Mouse (Mus musculus): ENCODE data around the gene Chchd10. TPM values are rescaled to one million over a fixed set of nuclear protein-coding genes. Genes with fewer than 3 reads are reported as not detected.
"Not testable (repeated sequence)": the region's sequence is repeated elsewhere in the genome, so short reads cannot be mapped to it uniquely, and the experiment has no call there.

Gene Chchd10
- total RNA-seq (2021): 100 to 1,000 TPM; 185 to 218 TPM
- long read RNA-seq, transcript Chchd10-201 (4 exons, 939 nt): major isoform, 307 of 318 reads
- long read RNA-seq, partial matches to known transcripts: 7 of 318 reads
- long read RNA-seq, other reads (novel, unspliced or antisense): 2 of 318 reads

- DNase-seq (ENCODE audit: low spot score in 2 of 2): no peak
Observed at GRCm38 (mm10) chr10:75932891-75933290, at the start of gene Chchd10. Chchd10 (plus strand) TSS chr10:75933130.

GRCm38 (mm10) chr10:75883232-75883552 lies 49.7 kb upstream of the Chchd10 start:
- peak; percentile 82 for DNase-seq (ENCODE audit: low spot score in 2 of 2)

- no peak for DNase-seq (ENCODE audit: low spot score in 2 of 2)
Observed at GRCm38 (mm10) chr10:75884742-75885141, 48.2 kb upstream of the Chchd10 start.

GRCm38 (mm10) chr10:75887504-75887903 lies 45.4 kb upstream of the Chchd10 start:
- DNase-seq (ENCODE audit: low spot score in 2 of 2): not testable (repeated sequence)

GRCm38 (mm10) chr10:75889406-75890153 lies 43.4 kb upstream of the Chchd10 start:
- DNase-seq (ENCODE audit: low spot score in 2 of 2): no peak

- peak; percentile 93 to 95 for DNase-seq (ENCODE audit: low spot score in 2 of 2)
Observed at GRCm38 (mm10) chr10:75893089-75893750, 39.7 kb upstream of the Chchd10 start, which contains the start of gene Derl3. Derl3 (plus strand) TSS chr10:75893413.

GRCm38 (mm10) chr10:75894601-75895000 lies 38.3 kb upstream of the Chchd10 start:
- no peak for DNase-seq (ENCODE audit: low spot score in 2 of 2)

GRCm38 (mm10) chr10:75895730-75896129 lies 37.2 kb upstream of the Chchd10 start:
- no peak for DNase-seq (ENCODE audit: low spot score in 2 of 2)

GRCm38 (mm10) chr10:75896208-75896607 lies 36.7 kb upstream of the Chchd10 start:
- peak in 1 of 2 experiments; percentile 29 for DNase-seq (ENCODE audit: low spot score in 2 of 2)

- peak; percentile 81 to 83 for DNase-seq (ENCODE audit: low spot score in 2 of 2)
Observed at GRCm38 (mm10) chr10:75897373-75897772, 35.6 kb upstream of the Chchd10 start.

GRCm38 (mm10) chr10:75898039-75898564 lies 34.8 kb upstream of the Chchd10 start:
- DNase-seq (ENCODE audit: low spot score in 2 of 2): no peak

GRCm38 (mm10) chr10:75898846-75899245 lies 34.1 kb upstream of the Chchd10 start:
- DNase-seq (ENCODE audit: low spot score in 2 of 2): no peak

GRCm38 (mm10) chr10:75904391-75904790 lies 28.5 kb upstream of the Chchd10 start:
- no peak for DNase-seq (ENCODE audit: low spot score in 2 of 2)

- DNase-seq (ENCODE audit: low spot score in 2 of 2): no peak
Observed at GRCm38 (mm10) chr10:75906882-75907281, 26.0 kb upstream of the Chchd10 start.

- DNase-seq (ENCODE audit: low spot score in 2 of 2): no peak
Observed at GRCm38 (mm10) chr10:75910698-75911097, 22.2 kb upstream of the Chchd10 start.

- DNase-seq (ENCODE audit: low spot score in 2 of 2): no peak
Observed at GRCm38 (mm10) chr10:75913013-75913589, 19.8 kb upstream of the Chchd10 start.

GRCm38 (mm10) chr10:75915557-75915956 lies 17.4 kb upstream of the Chchd10 start:
- no peak for DNase-seq (ENCODE audit: low spot score in 2 of 2)

GRCm38 (mm10) chr10:75916840-75917239 lies 16.1 kb upstream of the Chchd10 start:
- no peak for DNase-seq (ENCODE audit: low spot score in 2 of 2)

GRCm38 (mm10) chr10:75919026-75919425 lies 13.9 kb upstream of the Chchd10 start:
- DNase-seq (ENCODE audit: low spot score in 2 of 2): no peak

GRCm38 (mm10) chr10:75921026-75921725 lies 11.8 kb upstream of the Chchd10 start, which contains the start of gene Smarcb1:
Smarcb1 (minus strand) TSS chr10:75921617.
- peak; percentile 95 to 97 for DNase-seq (ENCODE audit: low spot score in 2 of 2)
